Mouse (Mus musculus): ENCODE measurements at regions not wholly inside any gene's neighbourhood (a gene's known extent, or its start where the extent isn't known, plus 50 kb on each side); places are given as distances from the start of the nearest gene placed in this dataset.
A peak's percentile ranks its signal among the peaks of the same experiment; 100 is the strongest.

DNA sequence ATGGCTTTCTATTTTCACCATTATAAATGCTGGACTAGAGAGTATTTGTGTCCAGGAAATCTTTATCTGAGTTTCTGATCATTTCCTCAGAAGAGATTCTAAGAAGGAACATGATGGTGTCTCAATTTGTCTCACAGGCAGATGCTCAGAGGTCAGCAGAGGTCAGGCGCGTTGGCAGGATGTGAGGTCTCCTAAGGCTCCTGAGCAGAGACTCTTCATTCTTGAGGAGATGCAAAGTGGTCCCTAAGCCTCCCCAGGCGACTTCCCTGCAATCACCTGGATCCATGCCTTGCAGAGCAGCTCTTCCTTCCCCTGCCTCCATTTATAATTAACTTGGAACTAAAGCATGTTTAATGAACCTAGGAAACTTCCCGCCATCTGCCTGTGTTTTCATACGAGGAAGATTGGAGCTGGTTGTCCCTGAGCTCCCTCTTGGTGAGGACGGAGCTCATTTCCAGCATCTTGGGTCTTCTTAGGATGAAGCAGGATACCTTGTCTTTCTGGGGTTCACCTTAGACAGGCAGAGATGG lies 71.8 kb downstream of the Arf2 start:
- Histone ChIP-seq H3K9me3 (ENCODE audit: low read length) (no peaks in the 10 kb centered on the region), H3K9ac (replicated peaks; ENCODE audit: low read length) (no peak overlapping the region), H3K36me3 (ENCODE audit: insufficient read depth, low read length) (no peaks in the 10 kb centered on the region), H3K4me2 (ENCODE audit: low read depth, low read length) (no peak overlapping the region), H3K4me3 (ENCODE audit: low read length) (no peak overlapping the region), H3K27ac (no peak overlapping the region), H3K4me1 (ENCODE audit: insufficient read depth, low read length) (no peaks in the 10 kb centered on the region), H3K27me3 (ENCODE audit: insufficient read depth, low read length) (no peaks in the 10 kb centered on the region)
- no peak for TF ChIP-seq CTCF (IDR thresholded peaks at IDR 0.05; ENCODE audit: low read depth)
- ATAC-seq: no peak
- peak; percentile 19 for DNase-seq (ENCODE audit: low spot score)
- 61% methylated on average over 6 of the region's 6 CpGs for WGBS

DNA sequence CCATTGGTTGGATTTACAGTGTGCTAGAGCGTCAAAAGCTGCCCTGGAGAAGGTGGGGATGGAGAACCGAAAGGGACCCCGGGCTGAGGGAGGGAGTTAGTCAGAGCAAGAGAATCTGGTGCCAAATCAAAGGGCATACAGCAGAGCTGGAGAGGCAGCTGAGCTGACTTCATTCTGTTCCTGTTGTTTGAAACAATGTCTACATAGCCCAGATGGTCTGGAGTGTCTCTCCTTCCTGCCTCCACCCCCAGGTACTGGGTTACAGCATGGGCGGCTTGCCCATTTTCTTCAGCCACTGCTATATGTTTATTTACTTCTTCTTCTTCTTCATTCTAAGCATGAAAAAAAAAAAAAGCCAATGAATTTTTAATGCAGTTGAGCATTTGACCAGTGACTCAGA lies 78.7 kb downstream of the Arf2 start:
- no peaks in the 10 kb centered on the region for H3K4me1 ChIP-seq (ENCODE audit: insufficient read depth, low read length)
- no peaks in the 10 kb centered on the region for H3K27me3 ChIP-seq (ENCODE audit: insufficient read depth, low read length)
- no peak overlapping the region for H3K9ac ChIP-seq (replicated peaks; ENCODE audit: low read length)
- no peaks in the 10 kb centered on the region for H3K36me3 ChIP-seq (ENCODE audit: insufficient read depth, low read length)
- DNase-seq (ENCODE audit: low spot score): no peak
- no peak overlapping the region for H3K4me2 ChIP-seq (ENCODE audit: low read depth, low read length)
- no peaks in the 10 kb centered on the region for H3K9me3 ChIP-seq (ENCODE audit: low read length)
- no peak for TF ChIP-seq CTCF (IDR thresholded peaks at IDR 0.05; ENCODE audit: low read depth)
- ATAC-seq: no peak
- WGBS: 82% methylated on average over 4 of the region's 4 CpGs
- H3K4me3 ChIP-seq (ENCODE audit: low read length): no peak overlapping the region
- H3K27ac ChIP-seq: no peak overlapping the region

DNA sequence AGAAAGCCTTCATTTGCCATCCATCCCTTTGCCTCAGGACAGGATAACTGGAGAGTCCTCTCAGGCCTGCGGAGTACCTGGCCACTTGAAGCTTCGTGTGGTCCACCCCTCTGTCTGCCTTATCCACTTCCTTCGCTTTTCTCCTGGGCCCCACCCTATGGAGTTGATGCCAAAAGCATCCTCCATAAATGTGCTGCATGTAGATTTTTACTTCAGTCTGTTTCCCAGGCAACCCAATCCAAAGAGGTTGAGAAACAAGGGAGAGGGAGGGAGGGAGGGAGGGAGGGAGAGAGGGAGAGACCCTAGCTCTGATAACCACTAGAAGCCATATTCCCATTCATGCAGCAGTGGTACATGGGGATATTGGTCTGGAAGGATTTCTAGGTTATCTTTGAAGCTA lies 80.7 kb upstream of the Crhr1 start:
- Histone ChIP-seq H3K27me3 (ENCODE audit: insufficient read depth, low read length) (no peaks in the 10 kb centered on the region), H3K9ac (replicated peaks; ENCODE audit: low read length) (no peak overlapping the region), H3K4me1 (ENCODE audit: insufficient read depth, low read length) (no peaks in the 10 kb centered on the region), H3K4me2 (ENCODE audit: low read depth, low read length) (no peak overlapping the region), H3K36me3 (ENCODE audit: insufficient read depth, low read length) (no peaks in the 10 kb centered on the region), H3K27ac (no peak overlapping the region), H3K9me3 (ENCODE audit: low read length) (no peaks in the 10 kb centered on the region), H3K4me3 (ENCODE audit: low read length) (no peak overlapping the region)
- no peak for TF ChIP-seq CTCF (IDR thresholded peaks at IDR 0.05; ENCODE audit: low read depth)
- ATAC-seq (peak; percentile 45; the same call in 1 of the 2 replicates), DNase-seq (ENCODE audit: low spot score) (peak; percentile 25)
- 89% methylated on average over 3 of the region's 3 CpGs for WGBS

DNA sequence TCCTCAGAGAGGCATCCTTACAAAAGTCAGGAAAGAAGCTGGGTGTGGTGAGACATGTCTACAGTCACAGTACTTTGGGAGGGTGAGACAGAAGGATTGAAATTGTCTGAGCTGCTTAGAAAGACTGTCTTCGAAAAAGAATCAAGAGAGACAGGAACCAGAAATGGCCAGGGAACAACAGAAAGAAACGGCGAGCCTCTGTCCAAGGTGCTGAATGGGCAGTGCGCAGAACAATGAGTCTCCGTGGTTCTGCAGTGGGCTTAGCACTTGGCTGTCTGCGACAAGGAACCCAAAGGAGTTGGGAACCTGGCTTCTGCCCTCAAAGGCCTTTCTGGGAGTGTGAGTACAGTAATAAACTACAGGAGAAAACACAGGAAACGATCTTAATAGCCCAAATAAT lies 79.4 kb upstream of the Crhr1 start:
- Histone ChIP-seq H3K9ac (replicated peaks; ENCODE audit: low read length) (no peak overlapping the region), H3K4me2 (ENCODE audit: low read depth, low read length) (no peak overlapping the region), H3K4me3 (ENCODE audit: low read length) (no peak overlapping the region), H3K4me1 (ENCODE audit: insufficient read depth, low read length) (no peaks in the 10 kb centered on the region), H3K36me3 (ENCODE audit: insufficient read depth, low read length) (no peaks in the 10 kb centered on the region), H3K27ac (no peak overlapping the region), H3K9me3 (ENCODE audit: low read length) (no peaks in the 10 kb centered on the region), H3K27me3 (ENCODE audit: insufficient read depth, low read length) (no peaks in the 10 kb centered on the region)
- WGBS: 25% methylated on average over 7 of the region's 7 CpGs
- TF ChIP-seq CTCF (IDR thresholded peaks at IDR 0.05; ENCODE audit: low read depth): no peak
- ATAC-seq (no peak), DNase-seq (ENCODE audit: low spot score) (peak; percentile 28)

DNA sequence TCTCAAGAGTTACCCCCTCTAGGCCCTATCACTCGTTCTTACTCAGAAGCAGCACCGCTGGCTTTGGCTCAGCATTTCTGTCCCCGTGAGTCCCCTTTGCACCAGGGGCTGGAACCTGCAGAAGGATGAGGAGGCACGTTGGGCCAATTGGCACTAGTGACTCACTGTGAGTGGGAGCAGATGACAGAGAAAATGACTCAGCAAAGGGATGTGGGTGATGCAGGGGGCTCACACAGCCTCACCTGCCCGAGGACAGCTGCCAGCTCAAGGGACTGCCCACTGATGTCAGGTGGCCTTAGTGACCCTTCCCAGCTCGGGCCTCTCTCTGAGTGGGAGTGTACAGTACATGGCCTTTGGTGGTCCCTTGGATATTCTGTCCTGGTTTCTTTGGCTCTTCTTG lies 76.7 kb upstream of the Crhr1 start:
- H3K36me3 ChIP-seq (ENCODE audit: insufficient read depth, low read length): no peaks in the 10 kb centered on the region
- no peak overlapping the region for H3K4me3 ChIP-seq (ENCODE audit: low read length)
- H3K27ac ChIP-seq: no peak overlapping the region
- no peak for ATAC-seq
- no peak for DNase-seq (ENCODE audit: low spot score)
- H3K9me3 ChIP-seq (ENCODE audit: low read length): no peaks in the 10 kb centered on the region
- H3K27me3 ChIP-seq (ENCODE audit: insufficient read depth, low read length): no peaks in the 10 kb centered on the region
- no peak overlapping the region for H3K4me2 ChIP-seq (ENCODE audit: low read depth, low read length)
- WGBS: 84% methylated on average over 6 of the region's 6 CpGs
- no peak overlapping the region for H3K9ac ChIP-seq (replicated peaks; ENCODE audit: low read length)
- H3K4me1 ChIP-seq (ENCODE audit: insufficient read depth, low read length): no peaks in the 10 kb centered on the region
- TF ChIP-seq CTCF (IDR thresholded peaks at IDR 0.05; ENCODE audit: low read depth): no peak

DNA sequence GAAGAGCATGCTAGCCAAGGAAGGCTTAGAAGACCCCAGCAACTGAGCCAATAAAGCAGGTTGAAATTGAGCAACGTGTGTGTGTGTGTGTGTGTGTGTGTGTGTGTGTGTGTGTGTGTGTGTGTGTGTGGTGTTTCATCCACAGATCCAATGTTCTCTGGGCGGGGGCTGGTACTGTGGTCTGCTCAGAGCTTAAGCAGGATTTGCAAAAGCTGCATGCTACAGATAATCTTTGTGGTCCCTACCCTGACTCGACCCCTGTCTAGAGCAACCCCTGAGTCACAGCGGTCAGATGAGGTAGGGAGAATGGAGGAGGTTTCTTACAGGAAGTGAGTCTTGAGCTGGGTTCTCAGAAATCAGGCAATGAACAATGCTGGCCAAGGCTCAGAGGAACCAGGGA lies 75.6 kb upstream of the Crhr1 start:
- Histone ChIP-seq H3K9ac (replicated peaks; ENCODE audit: low read length) (no peak overlapping the region), H3K36me3 (ENCODE audit: insufficient read depth, low read length) (no peaks in the 10 kb centered on the region), H3K4me2 (ENCODE audit: low read depth, low read length) (no peak overlapping the region), H3K27me3 (ENCODE audit: insufficient read depth, low read length) (no peaks in the 10 kb centered on the region), H3K4me3 (ENCODE audit: low read length) (no peak overlapping the region), H3K4me1 (ENCODE audit: insufficient read depth, low read length) (no peaks in the 10 kb centered on the region), H3K27ac (no peak overlapping the region), H3K9me3 (ENCODE audit: low read length) (no peaks in the 10 kb centered on the region)
- DNase-seq (ENCODE audit: low spot score): no peak
- WGBS: 77% methylated on average over 4 of the region's 4 CpGs
- no peak for ATAC-seq
- no peak for TF ChIP-seq CTCF (IDR thresholded peaks at IDR 0.05; ENCODE audit: low read depth)

DNA sequence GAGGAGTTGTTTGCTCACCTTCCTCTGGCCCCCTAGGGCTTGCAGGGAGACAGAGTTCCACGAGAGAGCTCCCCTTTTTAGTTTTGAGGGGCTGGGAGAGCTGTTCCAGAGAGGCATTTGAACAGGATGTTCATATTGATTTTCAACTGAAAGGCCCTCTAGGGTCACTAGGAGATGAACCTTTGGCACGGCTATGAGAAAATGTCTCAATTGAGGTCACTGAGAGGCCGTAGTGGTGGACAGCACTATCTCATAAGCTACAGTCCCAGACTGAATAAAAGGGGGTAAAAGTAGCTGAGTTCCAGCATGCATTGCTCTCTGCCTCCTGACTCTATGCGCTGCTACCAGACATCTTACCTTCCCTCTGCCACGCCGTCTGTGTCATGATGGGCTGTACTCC lies 74.1 kb upstream of the Crhr1 start:
- H3K36me3 ChIP-seq (ENCODE audit: insufficient read depth, low read length): no peaks in the 10 kb centered on the region
- no peak for DNase-seq (ENCODE audit: low spot score)
- WGBS: 79% methylated on average over 6 of the region's 6 CpGs
- no peak for TF ChIP-seq CTCF (IDR thresholded peaks at IDR 0.05; ENCODE audit: low read depth)
- no peak overlapping the region for H3K27ac ChIP-seq
- no peak overlapping the region for H3K9ac ChIP-seq (replicated peaks; ENCODE audit: low read length)
- H3K4me2 ChIP-seq (ENCODE audit: low read depth, low read length): no peak overlapping the region
- no peak overlapping the region for H3K4me3 ChIP-seq (ENCODE audit: low read length)
- no peaks in the 10 kb centered on the region for H3K4me1 ChIP-seq (ENCODE audit: insufficient read depth, low read length)
- ATAC-seq: no peak
- no peaks in the 10 kb centered on the region for H3K9me3 ChIP-seq (ENCODE audit: low read length)
- H3K27me3 ChIP-seq (ENCODE audit: insufficient read depth, low read length): no peaks in the 10 kb centered on the region
